Mouse (Mus musculus) midbrain, embryonic 12.5 days (tissue): Measurements from ENCODE around the gene Cttnbp2. TPM values are rescaled to one million over a fixed set of nuclear protein-coding genes. Genes with fewer than 3 reads are reported as not detected.

ENCODE experiments used
- ATAC-seq: fragments of 200-750 bp; cut with Nextera tagmentation; 2 replicates; pipeline ENCODE4 v1.8.0; 2017; ENCODE audit warnings: low read depth, moderate TSS enrichment, moderate library complexity; ENCODE audit not compliant: low FRiP score
- H3K27ac ChIP-seq: fragments of 300-500 bp; sonication (generic); replicated peaks from 2 replicates; pipeline ENCODE4 v1.5.1; 2016; ENCODE audit warnings: mild to moderate bottlenecking
- H3K27me3 ChIP-seq: fragments of 300-500 bp; sonication (generic); 2 replicates; pipeline ENCODE4 v1.6.1; 2016; ENCODE audit warnings: mild to moderate bottlenecking
- H3K36me3 ChIP-seq: fragments of 300-500 bp; sonication (generic); 2 replicates; pipeline ENCODE4 v1.6.1; 2016
- H3K4me1 ChIP-seq: fragments of 300-500 bp; sonication (generic); 2 replicates; pipeline ENCODE4 v1.6.1; 2016
- H3K4me2 ChIP-seq: fragments of 300-500 bp; sonication (generic); replicated peaks from 2 replicates; pipeline ENCODE4 v1.6.1; 2016; ENCODE audit warnings: mild to moderate bottlenecking, moderate library complexity
- H3K4me3 ChIP-seq: fragments of 300-500 bp; sonication (generic); 2 replicates; pipeline ENCODE4 v1.5.1; 2016; ENCODE audit warnings: mild to moderate bottlenecking
- H3K9ac ChIP-seq: fragments of 300-500 bp; sonication (generic); replicated peaks from 2 replicates; pipeline ENCODE4 v1.6.1; 2016; ENCODE audit warnings: mild to moderate bottlenecking, moderate library complexity
- H3K9me3 ChIP-seq: fragments of 300-500 bp; sonication (generic); 2 replicates; pipeline ENCODE4 v1.6.1; 2016; ENCODE audit warnings: mild to moderate bottlenecking
- WGBS: fragments of 180-500 bp; shearing (Covaris S2); methylation state at CpG from one replicate; pipeline ENCODE4 v1.1.7; 2016; 5-methylcytosine and 5-hydroxymethylcytosine counted together
- polyA plus RNA-seq: library from polyadenylated mRNA; unstranded; fragments of >200 nt; fragmentation: Nextera tagmentation; extraction: Ambion mirVana; gene quantifications from 2 replicates; pipeline ENCODE4 v1.2.1, GENCODE M21; 2016

The Cttnbp2 gene
- polyA plus RNA-seq, 1 experiment from 2014 or later, result 21.9 TPM

- no peak for ATAC-seq
- Histone ChIP-seq H3K36me3 (no peaks in the 10 kb centered on the region), H3K9ac (no peak overlapping the region), H3K9me3 (no peaks in the 10 kb centered on the region), H3K27ac (no peak overlapping the region), H3K27me3 (no peaks in the 10 kb centered on the region), H3K4me3 (no peak overlapping the region), H3K4me2 (no peak overlapping the region), H3K4me1 (no peaks in the 10 kb centered on the region)
- WGBS, result 93% methylated on average over 2 of the region's 2 CpGs
These were observed 82.8 kb downstream of the Cttnbp2 start for GRCm38 (mm10) chr6:18431891-18432290.

- H3K27me3 ChIP-seq, result no peaks in the 10 kb centered on the region
- ATAC-seq, result peak; percentile 75
- WGBS, result 65% methylated on average over 3 of the region's 3 CpGs
These were observed 84.6 kb downstream of the Cttnbp2 start for GRCm38 (mm10) chr6:18430062-18430461.

GRCm38 (mm10) chr6:18424822-18425221 is 89.8 kb downstream of the Cttnbp2 start:
- H3K9ac ChIP-seq, result no peak overlapping the region
- no peak for ATAC-seq
- H3K27me3 ChIP-seq, result no peaks in the 10 kb centered on the region
- H3K4me1 ChIP-seq, result no peaks in the 10 kb centered on the region; the same call in 1 of the 2 replicates
- no peak overlapping the region for H3K4me3 ChIP-seq
- WGBS, result 92% methylated on average over 6 of the region's 6 CpGs
- H3K36me3 ChIP-seq, result no peaks in the 10 kb centered on the region
- H3K27ac ChIP-seq, result no peak overlapping the region
- no peaks in the 10 kb centered on the region for H3K9me3 ChIP-seq
- no peak overlapping the region for H3K4me2 ChIP-seq

More at GRCm38 (mm10) chr6:18430062-18430461, 84.6 kb downstream of the Cttnbp2 start:
- no peak overlapping the region for H3K9ac ChIP-seq
- no peaks in the 10 kb centered on the region for H3K9me3 ChIP-seq
- no peak overlapping the region for H3K4me3 ChIP-seq
- no peaks in the 10 kb centered on the region for H3K36me3 ChIP-seq
- H3K4me2 ChIP-seq, result no peak overlapping the region
- no peak overlapping the region for H3K27ac ChIP-seq
- no peaks in the 10 kb centered on the region for H3K4me1 ChIP-seq

GRCm38 (mm10) chr6:18424367-18424766 is 90.3 kb downstream of the Cttnbp2 start:
- Histone ChIP-seq H3K4me2 (no peak overlapping the region), H3K9ac (no peak overlapping the region), H3K27me3 (no peaks in the 10 kb centered on the region), H3K9me3 (no peaks in the 10 kb centered on the region), H3K36me3 (0 out of 2 replicates have a peak, but pooled peaks cover 2% of the 10 kb centered on the region), H3K27ac (no peak overlapping the region), H3K4me1 (no peaks in the 10 kb centered on the region; the same call in 1 of the 2 replicates), H3K4me3 (no peak overlapping the region)
- no peak for ATAC-seq
- 76% methylated on average over 3 of the region's 3 CpGs for WGBS

- WGBS, result 73% methylated on average over 6 of the region's 6 CpGs
- 0 out of 2 replicates have a peak, but pooled peaks cover 3% of the 10 kb centered on the region for H3K36me3 ChIP-seq
- H3K4me1 ChIP-seq, result no peaks in the 10 kb centered on the region; the same call in 1 of the 2 replicates
- no peaks in the 10 kb centered on the region for H3K9me3 ChIP-seq
- no peak overlapping the region for H3K27ac ChIP-seq
- no peaks in the 10 kb centered on the region for H3K27me3 ChIP-seq
- no peak overlapping the region for H3K9ac ChIP-seq
- ATAC-seq, result no peak
- H3K4me3 ChIP-seq, result no peak overlapping the region
- no peak overlapping the region for H3K4me2 ChIP-seq
These were observed 91.5 kb downstream of the Cttnbp2 start for GRCm38 (mm10) chr6:18423112-18423511.

- no peaks in the 10 kb centered on the region for H3K27me3 ChIP-seq
- H3K4me1 ChIP-seq, result no peaks in the 10 kb centered on the region; the same call in 1 of the 2 replicates
- H3K4me2 ChIP-seq, result no peak overlapping the region
- H3K36me3 ChIP-seq, result 0 out of 2 replicates have a peak, but pooled peaks cover 3% of the 10 kb centered on the region
- no peaks in the 10 kb centered on the region for H3K9me3 ChIP-seq
- ATAC-seq, result no peak
- 55% methylated on average over 2 of the region's 2 CpGs for WGBS
- H3K4me3 ChIP-seq, result no peak overlapping the region
- no peak overlapping the region for H3K27ac ChIP-seq
- H3K9ac ChIP-seq, result no peak overlapping the region
These were observed 93.1 kb downstream of the Cttnbp2 start for GRCm38 (mm10) chr6:18421561-18421960.

GRCm38 (mm10) chr6:18420660-18421059 is 94.0 kb downstream of the Cttnbp2 start:
- Histone ChIP-seq H3K4me2 (no peak overlapping the region), H3K4me3 (no peak overlapping the region), H3K27me3 (no peaks in the 10 kb centered on the region), H3K9ac (no peak overlapping the region), H3K4me1 (no peaks in the 10 kb centered on the region; the same call in 1 of the 2 replicates), H3K27ac (no peak overlapping the region), H3K36me3 (0 out of 2 replicates have a peak, but pooled peaks cover 3% of the 10 kb centered on the region), H3K9me3 (no peaks in the 10 kb centered on the region)
- ATAC-seq, result no peak
- WGBS, result 74% methylated on average over 9 of the region's 9 CpGs

- Histone ChIP-seq H3K4me3 (no peak overlapping the region), H3K36me3 (peaks cover 7% of the 10 kb centered on the region; the same call in 1 of the 2 replicates), H3K9me3 (no peaks in the 10 kb centered on the region), H3K4me1 (no peaks in the 10 kb centered on the region; the same call in 1 of the 2 replicates), H3K9ac (no peak overlapping the region), H3K4me2 (no peak overlapping the region), H3K27me3 (no peaks in the 10 kb centered on the region), H3K27ac (no peak overlapping the region)
- 86% methylated on average over 6 of the region's 6 CpGs for WGBS
- no peak for ATAC-seq
These were observed 96.7 kb downstream of the Cttnbp2 start for GRCm38 (mm10) chr6:18417866-18418454.

- ATAC-seq, result no peak
- H3K27me3 ChIP-seq, result no peaks in the 10 kb centered on the region
- H3K36me3 ChIP-seq, result peaks cover 7% of the 10 kb centered on the region; the same call in 1 of the 2 replicates
- H3K9ac ChIP-seq, result no peak overlapping the region
- no peak overlapping the region for H3K27ac ChIP-seq
- 79% methylated on average over 4 of the region's 4 CpGs for WGBS
- no peak overlapping the region for H3K4me3 ChIP-seq
- no peaks in the 10 kb centered on the region for H3K9me3 ChIP-seq
- H3K4me1 ChIP-seq, result no peaks in the 10 kb centered on the region; the same call in 1 of the 2 replicates
- no peak overlapping the region for H3K4me2 ChIP-seq
These were observed 98.7 kb downstream of the Cttnbp2 start for GRCm38 (mm10) chr6:18415961-18416360.

- H3K27ac ChIP-seq, result no peak overlapping the region
- no peak overlapping the region for H3K9ac ChIP-seq
- no peak overlapping the region for H3K4me2 ChIP-seq
- H3K9me3 ChIP-seq, result no peaks in the 10 kb centered on the region
- no peaks in the 10 kb centered on the region for H3K27me3 ChIP-seq
- 91% methylated on average over 1 of the region's 1 CpGs for WGBS
- peaks cover 7% of the 10 kb centered on the region; the same call in 1 of the 2 replicates for H3K36me3 ChIP-seq
- no peak overlapping the region for H3K4me3 ChIP-seq
- H3K4me1 ChIP-seq, result no peaks in the 10 kb centered on the region
- ATAC-seq, result no peak
These were observed 103.0 kb downstream of the Cttnbp2 start for GRCm38 (mm10) chr6:18411505-18412225.

- H3K36me3 ChIP-seq, result peaks cover 14% of the 10 kb centered on the region
- H3K4me1 ChIP-seq, result no peaks in the 10 kb centered on the region
- no peak overlapping the region for H3K4me3 ChIP-seq
- H3K4me2 ChIP-seq, result no peak overlapping the region
- H3K27me3 ChIP-seq, result no peaks in the 10 kb centered on the region
- WGBS, result 96% methylated on average over 7 of the region's 7 CpGs
- no peak overlapping the region for H3K9ac ChIP-seq
- no peak overlapping the region for H3K27ac ChIP-seq
- H3K9me3 ChIP-seq, result no peaks in the 10 kb centered on the region
- ATAC-seq, result no peak
These were observed 106.2 kb downstream of the Cttnbp2 start for GRCm38 (mm10) chr6:18408445-18408844.

- no peaks in the 10 kb centered on the region for H3K4me1 ChIP-seq
- 84% methylated on average over 1 of the region's 1 CpGs for WGBS
- H3K36me3 ChIP-seq, result peaks cover 26% of the 10 kb centered on the region
- peak; percentile 64; the same call in 1 of the 2 replicates for ATAC-seq
- no peak overlapping the region for H3K27ac ChIP-seq
- H3K4me2 ChIP-seq, result no peak overlapping the region
- no peak overlapping the region for H3K9ac ChIP-seq
- no peaks in the 10 kb centered on the region for H3K9me3 ChIP-seq
- H3K27me3 ChIP-seq, result no peaks in the 10 kb centered on the region
- H3K4me3 ChIP-seq, result no peak overlapping the region
These were observed 113.5 kb downstream of the Cttnbp2 start for GRCm38 (mm10) chr6:18401066-18401674.
